Mouse (Mus musculus) duodenum, adult 2 months (tissue): ENCODE results near the gene 2700049A03Rik. TPM values are rescaled to one million over a fixed set of nuclear protein-coding genes. Genes with fewer than 3 reads are reported as not detected.

Experiments
- polyA plus RNA-seq: library from polyadenylated mRNA; depleted of rRNA; stranded (reverse); fragments of >200 nt; gene quantifications from 2 replicates; pipeline ENCODE4 v1.2.3, GENCODE M21; 2012; ENCODE audit warnings: low replicate concordance; rRNA removed

Gene 2700049A03Rik
- polyA plus RNA-seq: 0.81 and 0.98 TPM in 2 replicates

GRCm38 (mm10) chr12:71136130-71136973, at the start of gene 2700049A03Rik, which contains the start of gene Timm9:
Gene 2700049A03Rik, plus strand, starts transcription at chr12:71136848.
Gene Timm9, minus strand, starts transcription at chr12:71136684.

GRCm38 (mm10) chr12:71111331-71111730, 25.3 kb upstream of the 2700049A03Rik start, which contains the start of gene Tomm20l:
Gene Tomm20l, plus strand, starts transcription at chr12:71111428.

Other genes with a start within 250 kb of the 2700049A03Rik start
- gene Actr10, start 199.0 kb upstream of the 2700049A03Rik start, polyA plus RNA-seq: 3.6 and 4.0 TPM in 2 replicates
- gene Psma3, start 162.2 kb upstream of the 2700049A03Rik start, polyA plus RNA-seq: 3.7 and 4.7 TPM in 2 replicates
- 0.57 and 0.99 TPM in 2 replicates for gene Arid4a, start 120.9 kb upstream of the 2700049A03Rik start, polyA plus RNA-seq
- not detected in 2 replicates for gene Tomm20l, start 25.4 kb upstream of the 2700049A03Rik start, polyA plus RNA-seq
- gene Timm9, start 164 bp upstream of the 2700049A03Rik start, polyA plus RNA-seq: 6.0 and 10.9 TPM in 2 replicates
- gene Dact1, start 173.0 kb downstream of the 2700049A03Rik start, polyA plus RNA-seq: 3.5 and 4.0 TPM in 2 replicates